Mouse (Mus musculus) stomach, embryonic 14.5 days (tissue): ENCODE results near the gene Them4. TPM values are rescaled to one million over a fixed set of nuclear protein-coding genes. Genes with fewer than 3 reads are reported as not detected.
A peak's percentile ranks its signal among the peaks of the same experiment; 100 is the strongest.

Experiments used
- ATAC-seq: fragments of 200-750 bp; cut with Nextera tagmentation; 2 replicates; pipeline ENCODE4 v1.8.0; 2017; ENCODE audit warnings: low read depth, moderate TSS enrichment; ENCODE audit not compliant: insufficient number of reproducible peaks, insufficient read depth, low FRiP score
- H3K27ac ChIP-seq: fragments of 300-500 bp; sonication (generic); 2 replicates; pipeline ENCODE4 v1.5.1; 2014; ENCODE audit warnings: mild to moderate bottlenecking, low read length, moderate library complexity, mixed read lengths
- H3K27me3 ChIP-seq: fragments of 300-500 bp; sonication (generic); 2 replicates; pipeline ENCODE4 v1.6.1; 2014; ENCODE audit warnings: low read length, control low read depth, mixed read lengths; ENCODE audit not compliant: control insufficient read depth, insufficient read depth
- H3K36me3 ChIP-seq: fragments of 300-500 bp; sonication (generic); 2 replicates; pipeline ENCODE4 v1.6.1; 2014; ENCODE audit warnings: mild to moderate bottlenecking, control low read depth, low read length, moderate library complexity, mixed read lengths; ENCODE audit not compliant: control insufficient read depth, insufficient read depth
- H3K4me1 ChIP-seq: fragments of 300-500 bp; sonication (generic); 2 replicates; pipeline ENCODE4 v1.6.1; 2014; ENCODE audit warnings: low read length, control low read depth, mixed read lengths; ENCODE audit not compliant: control insufficient read depth, insufficient read depth
- H3K4me2 ChIP-seq: fragments of 300-500 bp; sonication (generic); replicated peaks from 2 replicates; pipeline ENCODE4 v1.6.1; 2014; ENCODE audit warnings: low read depth, low read length, control low read depth
- H3K4me3 ChIP-seq: fragments of 300-500 bp; sonication (generic); 2 replicates; pipeline ENCODE4 v1.5.1; 2014; ENCODE audit warnings: low read depth, low read length, control low read depth
- H3K9ac ChIP-seq: fragments of 300-500 bp; sonication (generic); replicated peaks from 2 replicates; pipeline ENCODE4 v1.6.1; 2014; ENCODE audit warnings: low read depth, mild to moderate bottlenecking, control low read depth, low read length, moderate library complexity, mixed read lengths
- H3K9me3 ChIP-seq: fragments of 300-500 bp; sonication (generic); 2 replicates; pipeline ENCODE4 v1.6.1; 2016; ENCODE audit warnings: low read depth, low read length, control low read depth; ENCODE audit not compliant: control insufficient read depth
- WGBS: fragments of 180-500 bp; shearing (Covaris S2); extraction: QIAGEN DNeasy Blood & Tissue Kit; methylation state at CpG from one replicate; pipeline ENCODE4 v1.1.7; 2014; 5-methylcytosine and 5-hydroxymethylcytosine counted together
- polyA plus RNA-seq: library from polyadenylated mRNA; unstranded; fragments of >200 nt; fragmentation: Nextera tagmentation; extraction: Ambion mirVana; gene quantifications from 2 replicates; pipeline ENCODE4 v1.2.1, GENCODE M21; 2014

Gene Them4
- polyA plus RNA-seq, 1 experiment from 2014 or later = 12.8 TPM

DNA sequence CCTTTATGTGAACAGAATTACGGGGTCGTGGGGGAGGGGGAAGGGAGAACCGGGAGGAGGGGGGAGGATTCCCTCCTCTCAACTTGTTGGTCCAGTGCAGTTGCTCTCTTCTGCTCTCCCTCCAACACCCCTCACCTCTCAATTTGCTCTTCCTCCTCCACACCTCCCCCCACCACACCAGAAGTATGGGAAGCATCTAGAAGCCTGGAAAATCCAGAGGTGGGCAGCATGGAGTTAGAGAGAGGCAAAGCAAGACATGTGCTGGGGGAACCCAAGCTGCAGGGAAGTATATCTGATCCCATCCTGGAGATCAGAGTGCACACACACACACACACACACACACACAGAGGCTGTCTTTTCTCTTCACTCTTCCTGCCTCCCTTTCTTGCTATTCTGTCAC, 62.1 kb downstream of the Them4 start:
- Histone ChIP-seq H3K4me1 (peaks cover 7% of the 10 kb centered on the region; the same call in 1 of the 2 replicates), H3K4me2 (peak overlapping the region; percentile 21; the same call in 1 of the 2 replicates), H3K4me3 (no peak overlapping the region), H3K36me3 (no peaks in the 10 kb centered on the region), H3K9me3 (no peaks in the 10 kb centered on the region), H3K27me3 (no peaks in the 10 kb centered on the region), H3K27ac (no peak overlapping the region), H3K9ac (no peak overlapping the region)
- WGBS = 0% methylated on average over 1 of the region's 3 CpGs
- ATAC-seq = peak; percentile 5

DNA sequence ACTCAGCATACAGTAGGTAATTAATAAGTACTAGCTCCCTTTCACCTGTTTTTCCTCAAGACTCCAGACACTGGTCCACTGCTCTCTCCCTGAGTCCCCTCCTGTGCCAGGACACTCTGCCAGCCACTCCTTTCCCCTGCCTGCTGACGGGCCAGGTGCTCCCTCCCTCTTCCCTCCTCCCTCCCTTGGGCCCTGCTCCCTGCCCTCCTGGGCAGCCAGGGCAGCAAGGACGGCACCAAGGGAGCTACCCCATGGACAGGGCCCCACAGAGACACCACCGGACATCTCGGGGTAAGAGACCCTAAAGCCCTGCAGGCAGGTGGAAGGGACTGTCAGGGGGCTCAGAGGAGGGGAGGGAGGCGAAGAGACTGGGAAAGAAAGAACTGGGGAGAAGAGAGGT, 62.8 kb downstream of the Them4 start, which contains the start of gene Rorc:
Rorc (plus strand) TSS at position 154 of the 400 bp plus-strand sequence.
- Histone ChIP-seq H3K36me3 (no peaks in the 10 kb centered on the region), H3K4me1 (peaks cover 7% of the 10 kb centered on the region; the same call in 1 of the 2 replicates), H3K27ac (peak within 1 kb of the TSS; percentile 22; the same call in 1 of the 2 replicates), H3K4me3 (peak within 1 kb of the TSS; percentile 17; the same call in 1 of the 2 replicates), H3K4me2 (peak within 1 kb of the TSS; percentile 35), H3K9me3 (no peaks in the 10 kb centered on the region), H3K27me3 (no peaks in the 10 kb centered on the region), H3K9ac (no peak within 1 kb of the TSS)
- ATAC-seq = no peak
- WGBS = 28% methylated on average over 5 of the region's 5 CpGs

DNA sequence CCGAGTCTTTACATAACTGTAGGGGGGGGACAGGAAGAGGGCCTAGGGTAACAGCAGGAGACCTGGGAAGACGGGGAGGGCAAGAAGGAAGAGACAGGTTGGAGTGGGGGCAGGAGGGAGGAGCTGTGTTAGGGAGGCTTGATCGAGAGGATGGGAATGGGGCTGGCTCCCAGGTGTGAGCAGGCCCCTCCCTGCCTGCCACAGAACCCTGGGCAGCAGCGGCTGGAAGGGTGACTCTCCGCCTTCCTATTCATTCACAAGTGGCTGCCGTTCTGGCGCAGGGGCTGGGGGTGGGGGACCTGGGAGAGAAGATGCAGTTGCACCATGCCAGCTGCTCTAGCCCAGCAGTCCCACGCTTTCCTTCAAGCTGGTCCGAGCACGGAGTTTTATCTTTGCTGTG, 63.2 kb downstream of the Them4 start:
- peak overlapping the region; percentile 22; the same call in 1 of the 2 replicates for H3K27ac ChIP-seq
- ATAC-seq = peak; percentile 39; the same call in 1 of the 2 replicates
- H3K4me2 ChIP-seq = peak overlapping the region; percentile 35
- H3K27me3 ChIP-seq = no peaks in the 10 kb centered on the region
- H3K9me3 ChIP-seq = no peaks in the 10 kb centered on the region
- no peaks in the 10 kb centered on the region for H3K36me3 ChIP-seq
- 6% methylated on average over 10 of the region's 10 CpGs for WGBS
- H3K4me3 ChIP-seq = peak overlapping the region; percentile 14; the same call in 1 of the 2 replicates
- peaks cover 7% of the 10 kb centered on the region; the same call in 1 of the 2 replicates for H3K4me1 ChIP-seq
- no peak overlapping the region for H3K9ac ChIP-seq

DNA sequence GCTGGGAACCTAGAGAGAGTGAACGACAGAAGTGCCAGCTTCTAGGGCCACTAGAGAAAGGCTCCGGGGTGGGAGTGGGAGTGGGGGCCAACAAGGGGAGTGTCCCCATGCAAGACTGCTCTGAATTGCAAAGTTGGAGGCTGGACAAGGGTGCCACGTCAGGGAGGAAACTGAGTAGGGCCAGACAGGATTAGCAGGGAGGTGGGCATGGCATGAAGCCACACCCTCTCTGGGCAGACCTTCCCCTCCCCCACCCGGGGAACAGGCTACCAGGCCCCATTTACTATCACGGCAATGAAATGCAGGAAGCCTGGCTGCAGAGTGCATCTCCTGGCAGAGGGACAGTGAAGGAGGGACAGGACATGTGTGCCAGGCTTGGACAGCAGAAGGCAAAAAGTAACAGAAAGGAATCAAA, 63.7 kb downstream of the Them4 start:
- Histone ChIP-seq H3K9me3 (no peaks in the 10 kb centered on the region), H3K36me3 (no peaks in the 10 kb centered on the region), H3K4me2 (peak overlapping the region; percentile 35), H3K4me3 (peak overlapping the region; percentile 14; the same call in 1 of the 2 replicates), H3K4me1 (peaks cover 7% of the 10 kb centered on the region; the same call in 1 of the 2 replicates), H3K9ac (no peak overlapping the region), H3K27ac (no peak overlapping the region), H3K27me3 (no peaks in the 10 kb centered on the region)
- ATAC-seq = peak; percentile 55
- WGBS = 1% methylated on average over 5 of the region's 5 CpGs

DNA sequence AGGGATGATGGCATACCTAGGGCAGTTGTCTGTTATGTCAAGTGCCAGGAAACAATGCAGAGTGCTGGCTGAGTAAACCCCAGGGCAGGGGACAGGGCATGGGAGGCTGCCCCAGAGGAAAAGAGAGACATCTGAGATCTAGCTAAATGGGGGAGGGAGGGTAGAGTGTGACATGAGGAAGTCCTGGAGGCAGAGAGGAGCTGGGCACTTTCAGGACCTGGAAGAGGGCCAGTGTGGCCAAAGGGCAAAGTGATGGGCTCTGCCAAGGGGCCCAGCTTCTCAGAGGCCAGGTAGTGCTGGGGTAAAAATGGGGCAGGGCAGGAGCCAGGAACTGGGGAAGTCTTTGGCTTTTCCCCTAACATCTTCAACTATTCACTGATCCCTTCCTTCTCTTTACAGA, 64.7 kb downstream of the Them4 start:
- no peaks in the 10 kb centered on the region for H3K27me3 ChIP-seq
- no peaks in the 10 kb centered on the region for H3K9me3 ChIP-seq
- peaks cover 7% of the 10 kb centered on the region; the same call in 1 of the 2 replicates for H3K4me1 ChIP-seq
- no peak overlapping the region for H3K27ac ChIP-seq
- ATAC-seq = no peak
- no peak overlapping the region for H3K4me2 ChIP-seq
- H3K36me3 ChIP-seq = no peaks in the 10 kb centered on the region
- H3K9ac ChIP-seq = no peak overlapping the region
- H3K4me3 ChIP-seq = no peak overlapping the region

DNA sequence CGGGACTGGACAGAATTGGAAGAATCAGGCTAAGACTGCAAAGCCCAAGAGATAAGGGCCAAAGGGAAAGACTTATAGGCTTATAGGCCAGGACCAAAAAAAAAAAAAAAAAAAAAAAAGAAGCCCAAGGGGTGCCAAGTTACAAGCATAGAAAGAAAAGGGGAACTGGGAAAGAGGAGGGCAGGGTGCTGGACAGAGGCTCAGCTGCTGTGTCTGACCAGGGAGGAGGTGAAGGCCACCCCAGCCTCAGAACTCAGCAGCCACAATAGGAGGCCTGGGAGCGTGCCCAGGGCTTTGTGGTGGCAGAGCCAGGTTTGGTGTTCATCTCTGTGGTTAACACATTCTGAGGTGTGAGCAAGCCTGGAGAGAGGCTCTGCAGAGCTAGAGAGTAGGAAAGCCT, 65.3 kb downstream of the Them4 start:
- no peaks in the 10 kb centered on the region for H3K9me3 ChIP-seq
- ATAC-seq = no peak
- WGBS = 87% methylated on average over 2 of the region's 2 CpGs

DNA sequence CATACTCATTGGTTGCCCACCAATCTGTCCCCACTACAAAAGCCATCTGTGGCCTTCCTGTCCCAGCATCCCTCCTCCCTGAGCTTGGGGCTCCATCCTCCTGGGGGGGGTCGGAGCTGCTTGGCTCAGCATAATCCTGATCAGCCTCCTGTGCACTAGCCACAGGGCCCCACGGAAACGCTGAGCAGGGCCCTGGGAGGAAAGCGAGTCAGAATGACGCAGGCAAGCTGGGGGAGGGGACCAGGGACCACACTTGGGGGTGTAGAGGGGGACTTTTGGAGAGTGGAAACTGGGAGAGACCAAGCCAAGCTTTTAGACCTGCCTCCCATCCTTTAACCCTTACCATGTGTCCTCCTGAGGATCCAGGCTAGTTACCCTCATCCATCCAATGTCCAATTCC, 66.0 kb downstream of the Them4 start:
- 52% methylated on average over 5 of the region's 5 CpGs for WGBS
- no peak overlapping the region for H3K4me3 ChIP-seq
- H3K4me1 ChIP-seq = peaks cover 7% of the 10 kb centered on the region; the same call in 1 of the 2 replicates
- no peak overlapping the region for H3K27ac ChIP-seq
- no peak for ATAC-seq
- no peaks in the 10 kb centered on the region for H3K36me3 ChIP-seq
- H3K9me3 ChIP-seq = no peaks in the 10 kb centered on the region
- no peak overlapping the region for H3K4me2 ChIP-seq
- no peaks in the 10 kb centered on the region for H3K27me3 ChIP-seq
- no peak overlapping the region for H3K9ac ChIP-seq

More for the DNA sequence above, 65.3 kb downstream of the Them4 start:
- no peaks in the 10 kb centered on the region for H3K27me3 ChIP-seq
- peaks cover 7% of the 10 kb centered on the region; the same call in 1 of the 2 replicates for H3K4me1 ChIP-seq
- no peak overlapping the region for H3K4me2 ChIP-seq
- H3K27ac ChIP-seq = no peak overlapping the region
- no peak overlapping the region for H3K4me3 ChIP-seq
- H3K36me3 ChIP-seq = no peaks in the 10 kb centered on the region
- no peak overlapping the region for H3K9ac ChIP-seq

DNA sequence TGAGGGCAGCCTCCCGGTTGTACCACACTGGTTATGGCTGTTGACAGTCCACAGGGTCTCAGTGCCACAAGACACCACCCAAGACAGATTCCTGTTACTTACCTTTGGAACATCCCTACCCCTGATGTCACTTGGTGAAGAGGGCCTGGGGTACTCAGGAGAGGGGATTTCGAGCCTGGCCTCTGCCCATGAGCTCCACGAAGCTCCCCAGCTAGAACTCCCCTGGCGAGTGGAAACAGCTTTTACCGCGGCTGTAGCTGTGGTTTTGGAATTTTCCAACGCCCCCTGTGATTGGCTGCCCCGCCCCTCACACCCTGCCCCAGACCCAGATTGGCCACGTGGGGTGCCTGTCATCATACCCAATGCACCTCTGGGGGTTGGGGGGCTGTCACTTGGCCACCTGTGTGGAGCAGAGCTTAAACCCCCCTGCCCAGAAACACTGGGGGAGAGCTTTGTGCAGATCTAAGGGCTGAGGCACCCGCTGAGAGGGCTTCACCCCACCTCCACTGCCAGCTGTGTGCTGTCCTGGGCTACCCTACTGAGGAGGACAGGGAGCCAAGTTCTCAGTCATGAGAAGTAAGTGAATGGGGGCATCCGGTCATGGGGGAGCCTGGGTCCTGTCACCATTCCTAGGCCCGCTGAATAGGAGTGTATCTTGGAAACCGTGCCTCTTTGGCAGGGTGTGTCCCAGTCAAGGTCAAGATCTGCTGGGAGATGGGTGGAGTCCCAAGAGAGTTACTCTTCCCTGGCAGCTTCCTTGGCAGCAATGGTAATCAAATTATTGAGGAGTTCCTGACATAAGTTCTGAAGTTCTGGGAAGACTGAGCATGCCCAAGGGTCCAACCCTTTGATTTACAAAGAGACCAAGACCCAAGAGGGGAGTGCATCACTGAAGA, 67.4 kb downstream of the Them4 start:
- Histone ChIP-seq H3K36me3 (no peaks in the 10 kb centered on the region), H3K4me3 (no peak overlapping the region), H3K9me3 (no peaks in the 10 kb centered on the region), H3K27me3 (no peaks in the 10 kb centered on the region), H3K27ac (no peak overlapping the region; the same call in 1 of the 2 replicates), H3K4me1 (peaks cover 4% of the 10 kb centered on the region; the same call in 1 of the 2 replicates), H3K9ac (no peak overlapping the region), H3K4me2 (no peak overlapping the region)
- ATAC-seq = no peak
- WGBS = 11% methylated on average over 13 of the region's 13 CpGs
